Mouse (Mus musculus) lung, adult 10 weeks (tissue): Measurements from ENCODE around the gene Farsa. TPM values are rescaled to one million over a fixed set of nuclear protein-coding genes. Genes with fewer than 3 reads are reported as not detected.

Experiments
- polyA plus RNA-seq: library from polyadenylated mRNA; stranded (reverse); fragments of 350-450 nt; fragmentation: Illumina TruSeq; extraction: RNeasy Lipid Tissue Mini Kit (QIAGEN cat#74804); gene quantifications from one replicate; pipeline ENCODE4 v1.2.3, GENCODE M21; 2014; ENCODE audit warnings: low read depth, low replicate concordance; ENCODE audit not compliant: insufficient read depth

Gene Farsa
- 20.7 TPM for polyA plus RNA-seq

DNA sequence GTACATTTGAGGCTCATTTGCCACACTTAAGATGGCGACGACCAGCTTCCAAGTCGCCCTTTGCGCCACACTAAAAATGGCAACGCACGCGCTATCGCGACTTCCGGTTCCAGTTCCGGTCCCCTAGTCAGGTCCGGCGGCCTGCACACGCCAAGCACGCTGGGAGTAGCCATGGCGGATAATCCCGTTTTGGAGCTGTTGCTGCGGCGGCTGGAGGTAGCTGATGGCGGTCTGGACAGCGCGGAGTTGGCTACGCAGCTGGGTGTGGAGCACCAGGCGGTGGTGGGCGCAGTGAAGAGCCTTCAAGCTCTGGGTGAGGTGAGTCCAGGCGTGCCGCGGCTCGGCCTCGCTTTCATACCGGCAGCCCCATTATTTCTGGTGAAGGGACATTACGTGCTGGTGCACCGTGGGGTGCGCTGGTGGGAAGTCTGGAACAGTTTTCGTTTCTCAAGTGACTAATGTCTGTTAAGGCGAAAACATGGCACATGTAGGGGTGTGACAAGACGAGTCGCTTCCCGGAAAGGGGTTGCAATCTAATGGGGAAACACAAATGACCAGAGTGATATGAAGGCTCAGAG, at the start of gene Farsa:
TSS of gene Farsa (plus strand) at position 126 of the 578 bp plus-strand sequence.

DNA sequence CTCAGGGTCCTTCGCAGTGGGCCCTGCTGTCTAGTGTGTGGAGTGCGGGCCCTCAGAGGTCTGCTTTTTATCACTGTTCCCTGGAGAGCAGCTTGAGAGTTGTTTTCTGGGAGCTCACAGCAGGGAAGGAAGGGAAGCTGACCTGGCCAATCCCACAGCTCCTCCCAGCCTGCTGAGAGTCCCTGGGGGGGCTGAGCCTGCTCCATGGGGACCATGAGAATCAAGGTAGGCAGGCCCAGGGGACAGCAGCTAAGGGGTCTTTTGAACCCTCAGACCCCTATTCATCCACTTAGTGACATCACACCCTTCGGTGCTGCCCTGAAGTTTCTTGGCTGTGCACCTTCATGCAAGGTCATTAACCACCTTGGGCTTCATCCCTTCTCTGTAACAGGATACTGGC, 34.1 kb upstream of the Farsa start, which contains the start of gene Dand5:
TSS of gene Dand5 (minus strand) at position 101 of the 400 bp plus-strand sequence.

DNA sequence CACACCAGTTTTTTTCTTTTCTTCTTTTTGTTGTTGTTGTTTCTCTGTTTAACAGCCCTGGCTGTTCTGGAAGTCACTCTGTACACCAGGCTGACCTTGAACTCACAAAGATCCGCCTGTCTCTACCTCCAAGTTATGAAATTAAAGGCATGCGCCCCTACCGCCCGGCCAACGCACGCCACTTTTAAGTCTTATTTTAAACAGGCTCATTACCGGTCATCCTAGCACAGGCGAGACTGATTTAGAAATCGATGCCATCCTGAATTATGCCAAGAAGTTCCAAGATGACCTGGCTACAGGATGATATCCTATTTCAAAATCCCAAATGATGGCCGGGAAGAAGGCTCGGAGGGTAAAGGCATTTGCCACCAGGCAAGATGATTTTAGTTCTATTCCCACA, 25.3 kb upstream of the Farsa start, which contains the start of gene Gadd45gip1:
TSS of gene Gadd45gip1 (plus strand) at position 33 of the 400 bp plus-strand sequence.

DNA sequence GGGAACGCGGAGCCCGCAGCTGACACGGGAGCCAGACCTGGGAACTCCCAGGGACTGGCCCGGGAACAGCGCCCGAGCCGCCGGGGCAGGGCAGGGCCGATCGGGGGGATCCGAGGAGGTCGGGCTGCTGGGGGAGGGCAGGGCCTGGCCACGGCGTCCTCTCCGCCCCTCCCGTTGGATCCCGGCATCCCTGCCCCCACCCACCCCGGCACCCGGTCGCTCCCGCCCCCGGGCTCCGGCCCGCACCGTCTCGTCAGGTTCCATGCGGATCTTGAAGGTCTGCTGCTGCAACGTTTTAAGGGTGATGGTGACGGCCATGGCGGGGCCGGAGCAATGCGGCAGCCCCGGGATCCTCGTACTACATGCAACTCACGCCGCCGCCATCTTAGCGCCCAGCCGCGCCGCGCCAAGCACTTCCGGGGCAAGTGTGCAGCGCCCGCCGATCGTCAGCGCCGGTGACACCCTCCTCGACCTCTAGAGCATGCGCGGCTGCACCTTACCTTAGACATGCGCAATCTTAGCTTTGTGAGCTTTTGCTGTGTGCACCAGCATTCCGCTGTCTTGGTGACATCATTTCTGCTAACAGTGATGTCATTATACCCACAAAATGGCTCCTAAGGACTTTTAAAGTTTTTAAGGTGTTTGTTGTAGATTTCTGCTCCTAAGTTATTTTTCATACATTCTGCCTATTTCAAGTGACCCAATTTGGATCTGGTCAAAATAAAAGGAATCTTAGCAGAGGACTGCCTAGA, 16.4 kb upstream of the Farsa start, which contains the start of gene Rad23a:
TSS of gene Rad23a (minus strand) at position 418 of the 752 bp plus-strand sequence.

DNA sequence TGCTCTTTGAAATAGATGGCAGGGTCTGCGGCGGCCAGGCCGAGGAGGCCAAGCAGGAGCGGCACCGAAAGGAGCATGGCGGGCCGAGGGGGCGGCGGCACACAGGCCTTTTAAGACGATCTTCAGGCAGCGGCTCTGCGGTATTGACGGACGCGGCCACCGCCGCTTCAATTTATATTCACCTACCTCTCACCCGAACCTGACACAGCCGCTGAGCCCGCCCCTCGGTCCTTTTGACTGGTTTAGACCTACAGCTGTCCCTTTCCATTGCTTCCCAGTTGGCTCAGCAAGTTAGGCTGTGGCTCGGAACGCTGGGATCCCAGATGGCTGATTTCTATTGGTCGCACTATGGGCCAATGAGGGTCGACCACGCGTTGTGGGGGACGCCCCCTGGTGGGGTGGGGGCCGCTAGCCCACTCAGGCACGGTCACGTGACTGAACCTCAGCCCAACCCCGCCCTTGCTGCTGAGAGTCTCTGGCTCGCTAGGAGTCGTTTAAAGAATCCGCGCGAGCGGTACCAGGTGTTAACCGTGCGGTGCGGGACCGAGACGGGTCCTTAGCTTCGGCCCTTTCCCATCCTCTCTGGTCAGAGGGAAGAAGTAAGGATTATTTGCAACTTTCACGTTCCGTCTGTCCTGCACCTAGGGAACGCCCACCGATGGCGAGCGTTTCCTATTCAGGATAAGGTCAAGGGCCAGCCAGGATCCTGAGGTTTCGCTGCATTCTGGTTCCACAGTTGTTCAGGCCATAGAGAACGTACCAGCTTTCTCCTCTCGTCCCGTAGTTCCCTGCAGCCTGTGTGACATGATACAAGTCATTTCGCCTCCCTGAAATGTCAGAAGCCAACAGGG, 9.8 kb upstream of the Farsa start, which contains the start of gene Calr:
TSS of gene Calr (minus strand) at position 213 of the 851 bp plus-strand sequence.

DNA sequence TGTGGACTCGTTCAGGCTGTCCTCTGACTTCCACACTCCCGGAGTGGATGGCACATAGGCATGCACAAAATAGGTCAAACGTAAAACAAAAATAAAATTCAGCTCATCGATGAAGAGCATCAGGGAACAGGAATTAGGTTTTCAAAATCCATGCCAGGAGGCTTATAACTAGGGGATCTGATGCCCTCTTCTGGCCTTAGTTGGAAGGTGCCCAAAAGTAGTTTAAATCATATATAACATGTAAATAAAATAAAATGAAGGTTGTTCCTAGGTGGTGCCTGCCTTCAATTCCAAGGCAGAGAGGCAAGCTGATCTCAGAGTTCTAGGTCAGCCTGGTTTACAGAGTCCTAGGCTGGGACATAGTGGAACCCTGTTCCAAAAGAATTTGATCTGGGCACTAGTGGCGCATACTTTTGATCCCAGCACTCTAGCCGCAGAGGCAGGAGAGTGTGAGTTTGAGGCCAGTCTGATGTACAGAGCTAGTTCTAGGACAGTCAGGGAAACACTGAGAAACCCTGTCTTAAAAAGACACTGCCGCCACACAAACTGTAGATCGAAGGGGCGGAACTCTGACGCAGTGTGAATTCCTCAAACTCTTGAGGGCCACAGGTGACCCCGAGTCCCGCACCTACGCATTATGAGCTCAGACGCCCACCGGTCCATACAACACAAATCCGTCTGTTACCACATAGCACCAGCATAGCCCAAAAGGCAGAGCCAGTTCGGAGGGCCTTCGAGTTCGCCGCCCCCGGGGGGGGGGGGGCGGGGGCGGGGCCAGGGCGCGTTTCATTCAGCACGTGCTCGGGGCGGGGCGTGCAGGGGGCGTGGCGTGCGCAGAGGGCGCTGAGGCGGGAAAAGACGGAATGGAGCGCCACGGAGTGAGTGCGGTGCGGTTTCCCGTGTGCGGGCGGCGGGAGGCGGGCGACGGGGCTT, 14.9 kb downstream of the Farsa start, which contains the start of gene Syce2:
TSS of gene Syce2 (plus strand) at position 736 of the 933 bp plus-strand sequence.

DNA sequence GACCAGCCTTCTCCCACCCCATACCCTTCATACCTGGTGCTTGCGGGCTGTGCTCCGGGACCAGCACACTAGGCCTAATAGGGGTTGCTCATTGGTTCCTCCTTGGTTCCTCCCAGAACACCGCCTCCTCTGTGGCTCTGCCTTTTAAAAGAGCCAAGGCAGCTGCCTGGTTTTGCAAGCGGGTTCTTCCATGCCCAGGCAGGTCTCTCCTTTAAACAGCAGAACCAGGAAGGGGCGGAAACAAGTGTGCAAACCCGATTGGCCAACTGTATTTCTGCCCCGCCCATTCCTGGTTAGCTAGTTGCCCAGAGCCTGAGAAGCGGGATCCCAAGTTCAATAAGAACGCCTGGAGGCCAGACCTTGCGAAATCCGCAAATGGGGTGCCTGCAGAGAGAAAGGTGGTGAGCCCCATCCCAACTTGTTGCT, 36.9 kb downstream of the Farsa start, which contains the start of gene Gcdh:
TSS of gene Gcdh (minus strand) at position 213 of the 426 bp plus-strand sequence.

DNA sequence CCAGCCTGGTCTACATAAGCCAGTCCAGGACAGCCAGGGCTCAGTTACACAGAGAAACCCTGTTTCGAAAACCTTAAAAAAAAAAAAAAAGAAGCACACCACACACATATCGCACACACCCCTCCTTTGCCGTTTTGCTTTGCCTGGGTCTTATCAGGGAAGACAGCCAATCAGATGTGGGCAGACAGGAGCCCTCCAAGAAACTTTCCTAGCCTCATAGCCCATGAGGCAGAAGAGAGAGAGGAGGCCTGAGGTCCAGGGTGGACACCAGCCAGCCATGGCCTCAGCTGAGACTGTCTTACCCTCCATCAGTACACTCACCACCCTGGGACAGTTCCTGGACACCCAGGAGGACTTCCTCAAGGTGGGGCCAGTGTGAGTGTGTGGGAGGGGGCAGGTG, 45.0 kb downstream of the Farsa start, which contains the start of gene Klf1:
TSS of gene Klf1 (plus strand) at position 177 of the 400 bp plus-strand sequence.

DNA sequence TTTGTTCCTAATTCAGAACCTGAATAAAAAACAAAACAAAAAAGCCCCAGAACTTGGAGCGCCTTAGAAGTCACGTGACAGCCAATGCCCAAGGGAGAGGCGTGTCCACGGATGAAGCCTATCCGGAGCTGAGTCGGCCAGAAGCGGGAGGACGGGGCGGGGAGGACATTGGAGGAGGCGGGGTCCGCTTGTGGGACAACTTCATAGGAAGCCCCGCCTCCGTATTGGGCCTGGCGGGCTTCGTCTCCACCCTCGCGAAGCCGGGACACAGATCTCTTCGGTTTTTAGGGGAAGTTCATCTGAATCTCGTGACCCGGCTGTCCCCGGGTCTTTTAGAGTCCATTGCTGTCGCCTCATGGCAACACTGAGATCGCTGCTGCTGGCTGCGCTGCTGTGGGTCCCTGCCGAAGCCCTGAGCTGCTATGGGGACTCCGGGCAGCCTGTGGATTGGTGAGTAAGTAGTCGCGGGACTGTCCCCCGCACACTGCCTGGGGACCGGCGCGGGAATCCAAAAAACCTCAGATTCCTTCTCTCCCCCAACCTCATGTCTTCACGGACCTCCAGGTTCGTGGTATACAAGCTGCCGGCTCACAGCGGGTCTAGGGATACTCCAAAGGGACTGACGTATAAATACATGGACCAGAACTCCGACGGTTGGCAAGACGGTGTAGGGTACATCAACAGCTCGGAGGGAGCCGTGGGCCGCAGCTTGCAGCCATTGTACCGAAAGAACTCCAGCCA, 51.8 kb downstream of the Farsa start, which contains the start of gene Dnase2a:
TSS of gene Dnase2a (plus strand) at position 140 of the 741 bp plus-strand sequence.

Other genes starting within 250 kb of the Farsa start
- gene Ier2, start 194.1 kb upstream of the Farsa start, polyA plus RNA-seq: 78.5 TPM
- gene Trmt1, start 170.7 kb upstream of the Farsa start, polyA plus RNA-seq: 35.5 TPM
- 19.5 TPM for gene Nacc1, start 169.1 kb upstream of the Farsa start, polyA plus RNA-seq
- 11.6 TPM for gene Lyl1, start 155.5 kb upstream of the Farsa start, polyA plus RNA-seq
- gene G430095P16Rik, start 134.0 kb upstream of the Farsa start, polyA plus RNA-seq: 2.9 TPM
- gene Nfix, start 56.6 kb upstream of the Farsa start, polyA plus RNA-seq: 17.5 TPM
- gene Dand5, start 34.2 kb upstream of the Farsa start, polyA plus RNA-seq: 6.1 TPM
- 12.6 TPM for gene Gadd45gip1, start 25.5 kb upstream of the Farsa start, polyA plus RNA-seq
- gene Rad23a, start 16.3 kb upstream of the Farsa start, polyA plus RNA-seq: 43.6 TPM
- gene Calr, start 10.1 kb upstream of the Farsa start, polyA plus RNA-seq: 348 TPM
- 6.5 TPM for gene Syce2, start 15.1 kb downstream of the Farsa start, polyA plus RNA-seq
- 19.6 TPM for gene Gcdh, start 36.9 kb downstream of the Farsa start, polyA plus RNA-seq
- 0.20 TPM for gene Klf1, start 44.9 kb downstream of the Farsa start, polyA plus RNA-seq
- 28.2 TPM for gene Dnase2a, start 51.6 kb downstream of the Farsa start, polyA plus RNA-seq
- 0.09 TPM for gene Mast1, start 80.4 kb downstream of the Farsa start, polyA plus RNA-seq
- not detected for gene Rtbdn, start 90.0 kb downstream of the Farsa start, polyA plus RNA-seq
- gene Gm49661, start 112.4 kb downstream of the Farsa start, polyA plus RNA-seq: not detected
- gene Prdx2, start 112.6 kb downstream of the Farsa start, polyA plus RNA-seq: 256 TPM
- gene Rnaseh2a, start 112.8 kb downstream of the Farsa start, polyA plus RNA-seq: 36.8 TPM
- 59.1 TPM for gene Junb, start 121.7 kb downstream of the Farsa start, polyA plus RNA-seq
- gene Hook2, start 133.6 kb downstream of the Farsa start, polyA plus RNA-seq: 6.5 TPM
- not detected for gene Best2, start 157.5 kb downstream of the Farsa start, polyA plus RNA-seq
- 56.6 TPM for gene Asna1, start 168.3 kb downstream of the Farsa start, polyA plus RNA-seq
- 138 TPM for gene Trir, start 169.8 kb downstream of the Farsa start, polyA plus RNA-seq
- gene Tnpo2, start 179.9 kb downstream of the Farsa start, polyA plus RNA-seq: 14.4 TPM
- gene Fbxw9, start 203.1 kb downstream of the Farsa start, polyA plus RNA-seq: 13.7 TPM
- not detected for gene Gm5741, start 211.0 kb downstream of the Farsa start, polyA plus RNA-seq
- gene Dhps, start 214.8 kb downstream of the Farsa start, polyA plus RNA-seq: 31.0 TPM
- gene Wdr83os, start 223.8 kb downstream of the Farsa start, polyA plus RNA-seq: 89.8 TPM
- 19.6 TPM for gene Wdr83, start 224.3 kb downstream of the Farsa start, polyA plus RNA-seq
- gene Man2b1, start 226.3 kb downstream of the Farsa start, polyA plus RNA-seq: 26.8 TPM